Mouse (Mus musculus): ENCODE data around the gene Zfr. TPM values are rescaled to one million over a fixed set of nuclear protein-coding genes. Genes with fewer than 3 reads are reported as not detected.

Zfr gene
- polyA plus RNA-seq, 1 experiment: 35.9 TPM

DNA sequence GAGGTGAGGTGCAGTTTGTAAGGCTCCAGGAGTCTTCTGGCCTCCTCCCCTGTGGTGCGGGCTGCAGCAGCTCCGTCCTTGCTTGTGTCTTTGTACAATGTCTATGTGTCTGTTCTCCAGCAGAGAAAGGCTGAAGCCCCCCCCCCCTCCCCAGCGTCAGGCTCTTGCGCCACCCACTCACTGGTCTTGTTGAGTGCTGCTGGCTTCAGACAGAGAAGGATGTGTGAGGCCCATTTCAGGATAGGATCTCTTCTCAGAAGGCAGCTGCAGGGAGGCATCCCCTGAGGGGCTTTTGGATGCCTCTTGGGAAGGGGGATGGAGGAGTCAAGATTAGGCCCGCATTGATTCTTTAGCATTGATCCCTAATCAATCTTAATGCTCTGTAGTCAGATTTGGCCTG lies 100.2 kb downstream of the Zfr start:
- Histone ChIP-seq H3K36me3 (ENCODE audit: control insufficient read depth, insufficient read depth) (no peaks in the 10 kb centered on the region), H3ac (ENCODE audit: control insufficient read depth, insufficient read length) (no peak overlapping the region), H3K4me3 (no peak overlapping the region), H3K27me3 (ENCODE audit: control insufficient read depth, insufficient read depth, insufficient read length) (no peaks in the 10 kb centered on the region), H3K4me2 (ENCODE audit: low read depth) (no peak overlapping the region), H3K79me2 (ENCODE audit: control insufficient read depth, insufficient read depth) (peaks cover 95% of the 10 kb centered on the region)
- TF ChIP-seq TCF12 (IDR thresholded peaks at IDR 0.05; ENCODE audit: insufficient read depth, poor library complexity, severe bottlenecking) (no peak), POLR2AphosphoS2 (IDR thresholded peaks at IDR 0.05; ENCODE audit: insufficient read length, low read depth) (no peak), SRF (IDR thresholded peaks at IDR 0.05; ENCODE audit: control insufficient read depth, insufficient read length, low read depth) (no peak), USF1 (IDR thresholded peaks at IDR 0.05; ENCODE audit: low read depth) (no peak), MAX (IDR thresholded peaks at IDR 0.05; ENCODE audit: low read depth) (no peak), CEBPB (IDR thresholded peaks at IDR 0.05; ENCODE audit: insufficient read depth, poor library complexity, severe bottlenecking) (no peak), MYOG (IDR thresholded peaks at IDR 0.05; ENCODE audit: control insufficient read depth in 1 of 3, insufficient read depth in 1 of 3, insufficient read length in 2 of 3, low read depth in 2 of 3) (no peak), TCF3 (IDR thresholded peaks at IDR 0.05; ENCODE audit: insufficient read length, low read depth) (no peak), E2F4 (IDR thresholded peaks at IDR 0.05; ENCODE audit: insufficient read depth) (no peak), MYOD1 (IDR thresholded peaks at IDR 0.05; ENCODE audit: control insufficient read depth in 1 of 3, insufficient read length in 2 of 3, low read depth in 2 of 3) (no peak), REST (IDR thresholded peaks at IDR 0.05; ENCODE audit: insufficient read depth, insufficient read length) (no peak), POLR2A (IDR thresholded peaks at IDR 0.05; ENCODE audit: insufficient read length, low read depth) (no peak)

DNA sequence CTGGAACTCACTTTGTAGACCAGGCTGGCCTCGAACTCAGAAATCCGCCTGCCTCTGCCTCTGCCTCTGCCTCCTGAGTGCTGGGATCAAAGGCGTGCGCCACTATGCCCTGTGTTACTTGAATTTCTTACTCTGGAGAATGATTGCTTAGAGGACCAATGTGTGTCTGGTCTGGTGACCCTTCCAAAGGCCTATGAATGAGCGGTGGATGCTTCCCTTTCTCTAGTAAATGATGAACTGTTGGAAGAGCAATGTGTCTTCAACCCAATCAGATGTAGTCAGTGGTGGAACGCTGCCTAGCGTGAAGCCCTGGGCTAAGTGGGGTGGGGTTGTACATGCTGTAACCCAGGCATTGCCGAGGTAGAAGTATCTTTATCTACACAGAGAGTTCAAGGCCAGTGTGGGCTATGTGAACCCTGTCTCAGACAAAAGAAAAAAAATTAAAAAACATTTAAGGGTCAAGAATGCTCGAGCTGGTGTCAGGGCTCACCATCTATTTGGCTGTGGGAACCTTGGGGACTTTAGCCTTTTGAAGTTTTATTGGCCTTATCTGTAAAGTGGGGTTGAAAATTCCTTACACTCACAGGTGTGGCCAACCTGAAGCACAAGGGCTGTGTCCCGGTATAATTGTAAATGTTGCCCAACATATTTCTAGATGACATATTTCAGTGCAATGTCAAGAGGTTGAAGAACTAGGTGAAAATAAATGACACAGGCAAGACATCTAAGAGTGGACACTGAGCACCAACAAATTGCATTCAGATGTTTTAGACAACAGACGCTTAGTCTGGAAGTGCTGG lies 101.2 kb downstream of the Zfr start:
- no peak overlapping the region for H3K4me2 ChIP-seq (ENCODE audit: low read depth)
- TF ChIP-seq USF1 (IDR thresholded peaks at IDR 0.05; ENCODE audit: low read depth) (no peak), MAX (IDR thresholded peaks at IDR 0.05; ENCODE audit: low read depth) (no peak), CEBPB (IDR thresholded peaks at IDR 0.05; ENCODE audit: insufficient read depth, poor library complexity, severe bottlenecking) (no peak), POLR2AphosphoS2 (IDR thresholded peaks at IDR 0.05; ENCODE audit: insufficient read length, low read depth) (no peak), SRF (IDR thresholded peaks at IDR 0.05; ENCODE audit: control insufficient read depth, insufficient read length, low read depth) (no peak), MYOD1 (IDR thresholded peaks at IDR 0.05; ENCODE audit: control insufficient read depth in 1 of 3, insufficient read length in 2 of 3, low read depth in 2 of 3) (no peak), E2F4 (IDR thresholded peaks at IDR 0.05; ENCODE audit: insufficient read depth) (no peak), TCF12 (IDR thresholded peaks at IDR 0.05; ENCODE audit: insufficient read depth, poor library complexity, severe bottlenecking) (no peak), REST (IDR thresholded peaks at IDR 0.05; ENCODE audit: insufficient read depth, insufficient read length) (no peak), MYOG (IDR thresholded peaks at IDR 0.05; ENCODE audit: control insufficient read depth in 1 of 3, insufficient read depth in 1 of 3, insufficient read length in 2 of 3, low read depth in 2 of 3) (no peak), POLR2A (IDR thresholded peaks at IDR 0.05; ENCODE audit: insufficient read length, low read depth) (no peak), TCF3 (IDR thresholded peaks at IDR 0.05; ENCODE audit: insufficient read length, low read depth) (no peak)

DNA sequence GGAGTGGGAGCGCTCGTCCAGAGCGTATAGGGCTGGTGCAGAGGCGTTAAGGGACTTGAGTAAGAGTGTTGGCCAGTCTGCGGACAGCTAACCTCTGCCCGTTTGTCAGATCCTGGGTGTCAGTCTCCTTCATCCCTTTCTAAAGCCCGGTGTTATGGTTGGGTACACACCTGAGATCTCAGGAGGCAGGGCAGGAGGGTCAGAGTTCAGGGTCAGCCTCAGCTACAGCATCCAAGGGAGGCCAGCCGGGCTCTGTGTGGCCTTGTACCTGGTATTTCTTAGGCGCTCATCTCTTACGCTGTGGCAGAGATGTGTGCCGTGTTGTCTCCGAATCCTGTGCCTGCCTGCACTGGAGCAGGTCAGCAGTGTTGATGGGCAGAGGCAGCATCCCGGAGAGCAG lies 103.5 kb downstream of the Zfr start:
- no peak for TF ChIP-seq MAX (IDR thresholded peaks at IDR 0.05; ENCODE audit: low read depth)
- TF ChIP-seq MYOG (IDR thresholded peaks at IDR 0.05; ENCODE audit: control insufficient read depth in 1 of 3, insufficient read depth in 1 of 3, insufficient read length in 2 of 3, low read depth in 2 of 3): no peak
- no peak for TF ChIP-seq TCF3 (IDR thresholded peaks at IDR 0.05; ENCODE audit: insufficient read length, low read depth)
- no peak for TF ChIP-seq POLR2A (IDR thresholded peaks at IDR 0.05; ENCODE audit: insufficient read length, low read depth)
- no peak for TF ChIP-seq SRF (IDR thresholded peaks at IDR 0.05; ENCODE audit: control insufficient read depth, insufficient read length, low read depth)
- no peak for TF ChIP-seq MYOD1 (IDR thresholded peaks at IDR 0.05; ENCODE audit: control insufficient read depth in 1 of 3, insufficient read length in 2 of 3, low read depth in 2 of 3)
- Histone ChIP-seq H3K36me3 (ENCODE audit: control insufficient read depth, insufficient read depth) (no peaks in the 10 kb centered on the region), H3K4me3 (no peak overlapping the region), H3ac (ENCODE audit: control insufficient read depth, insufficient read length) (no peak overlapping the region), H3K79me2 (ENCODE audit: control insufficient read depth, insufficient read depth) (peaks cover 95% of the 10 kb centered on the region), H3K27me3 (ENCODE audit: control insufficient read depth, insufficient read depth, insufficient read length) (no peaks in the 10 kb centered on the region), H3K4me2 (ENCODE audit: low read depth) (no peak overlapping the region)

More for the DNA sequence above, 101.2 kb downstream of the Zfr start:
- H3K79me2 ChIP-seq (ENCODE audit: control insufficient read depth, insufficient read depth): peaks cover 95% of the 10 kb centered on the region
- H3K36me3 ChIP-seq (ENCODE audit: control insufficient read depth, insufficient read depth): no peaks in the 10 kb centered on the region
- H3ac ChIP-seq (ENCODE audit: control insufficient read depth, insufficient read length): no peak overlapping the region
- H3K4me3 ChIP-seq: no peak overlapping the region
- no peaks in the 10 kb centered on the region for H3K27me3 ChIP-seq (ENCODE audit: control insufficient read depth, insufficient read depth, insufficient read length)

DNA sequence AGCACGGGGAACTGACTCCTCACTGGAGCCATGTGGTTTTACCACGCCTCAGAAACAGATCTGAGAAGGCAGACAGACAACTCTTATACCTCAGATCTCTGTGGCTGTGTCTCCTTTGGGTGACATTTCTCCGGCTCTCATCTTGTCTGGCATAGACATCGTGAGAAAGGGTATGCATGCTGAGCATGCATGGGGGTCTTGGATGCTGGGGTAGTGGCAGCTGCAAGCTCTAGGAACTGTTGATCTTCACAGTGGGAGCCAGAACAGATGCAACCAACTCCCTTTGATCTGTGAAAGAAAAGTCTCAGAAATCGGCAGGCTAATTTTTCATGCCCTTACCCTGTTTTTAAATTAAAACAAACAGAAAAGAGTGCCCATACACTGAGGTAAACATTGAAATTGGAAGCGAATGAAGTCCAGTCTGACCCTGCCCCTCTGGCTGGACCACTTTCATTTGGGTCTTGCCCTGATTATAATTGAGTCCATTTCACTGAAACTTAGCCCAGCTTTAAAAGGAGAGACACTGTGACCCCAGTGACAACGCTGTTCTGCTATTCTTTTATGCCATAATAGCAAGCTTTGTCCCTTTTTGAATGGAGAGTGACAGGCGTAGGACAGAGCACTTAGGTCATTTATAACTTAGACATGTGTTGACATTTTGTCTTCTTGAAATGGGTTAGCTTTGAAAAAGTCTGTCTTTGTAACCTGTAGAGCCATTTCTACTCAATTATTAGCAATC lies 105.1 kb downstream of the Zfr start:
- Histone ChIP-seq H3K27me3 (ENCODE audit: control insufficient read depth, insufficient read depth, insufficient read length) (no peaks in the 10 kb centered on the region), H3ac (ENCODE audit: control insufficient read depth, insufficient read length) (no peak overlapping the region), H3K36me3 (ENCODE audit: control insufficient read depth, insufficient read depth) (no peaks in the 10 kb centered on the region), H3K4me2 (ENCODE audit: low read depth) (peak overlapping the region; percentile 3), H3K79me2 (ENCODE audit: control insufficient read depth, insufficient read depth) (peaks cover 98% of the 10 kb centered on the region), H3K4me3 (no peak overlapping the region)
- TF ChIP-seq TCF12 (IDR thresholded peaks at IDR 0.05; ENCODE audit: insufficient read depth, poor library complexity, severe bottlenecking) (no peak), USF1 (IDR thresholded peaks at IDR 0.05; ENCODE audit: low read depth) (no peak), MAX (IDR thresholded peaks at IDR 0.05; ENCODE audit: low read depth) (no peak), MYOG (IDR thresholded peaks at IDR 0.05; ENCODE audit: control insufficient read depth in 1 of 3, insufficient read depth in 1 of 3, insufficient read length in 2 of 3, low read depth in 2 of 3) (no peak), SRF (IDR thresholded peaks at IDR 0.05; ENCODE audit: control insufficient read depth, insufficient read length, low read depth) (no peak)
